Mouse (Mus musculus): ENCODE data around the gene Map3k3.
A peak's percentile ranks its signal among the peaks of the same experiment; 100 is the strongest.

The Map3k3 gene

DNA sequence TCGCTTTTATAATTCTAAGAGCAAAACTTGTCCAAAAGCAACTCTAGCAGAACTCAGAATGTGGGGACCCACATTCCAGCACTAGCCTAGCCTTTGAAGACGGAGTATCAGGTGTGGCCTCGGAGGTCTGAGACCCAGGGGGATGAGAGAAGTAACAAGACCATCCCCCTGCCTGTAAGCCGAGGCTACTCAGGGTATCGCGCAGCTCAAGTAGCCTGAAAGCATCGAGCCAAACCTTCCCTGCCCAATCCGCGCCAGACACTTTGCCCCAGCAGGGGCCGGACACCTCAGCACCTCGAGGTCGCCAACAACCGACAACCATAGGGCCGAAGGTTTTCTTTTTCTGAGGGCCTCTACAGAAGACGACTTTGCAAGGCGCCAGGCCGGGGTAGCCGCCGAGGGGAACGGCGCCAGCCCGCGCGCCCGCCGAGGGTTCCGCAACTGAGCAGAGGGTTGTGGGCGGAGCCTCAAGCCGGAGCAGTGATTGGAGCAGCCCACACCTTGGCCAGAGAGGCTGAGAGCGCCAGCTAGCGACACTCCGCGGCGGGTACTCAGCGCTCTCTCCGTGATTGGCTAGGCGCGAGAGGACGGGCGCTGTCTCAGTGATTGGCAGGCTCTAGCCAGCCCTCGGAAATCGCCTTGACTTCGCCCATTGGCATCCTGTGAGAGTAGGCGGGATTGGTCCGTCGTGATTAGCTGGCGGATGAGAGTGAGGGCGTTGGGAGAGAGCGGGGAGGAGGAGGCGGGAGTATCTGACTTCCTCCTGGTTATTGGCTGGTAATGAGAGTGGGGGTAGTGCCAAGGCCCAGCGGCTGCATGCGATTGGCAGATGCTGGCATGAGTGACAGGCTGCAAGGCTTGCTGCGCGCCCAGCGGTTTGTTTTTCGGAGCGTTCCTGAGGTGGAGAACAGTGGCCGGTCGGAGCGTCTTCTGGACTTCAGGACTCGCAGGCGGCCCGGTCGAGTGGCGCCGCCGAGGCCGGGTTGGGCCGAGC lies at the start of gene Map3k3:
TSS of gene Map3k3 (plus strand) at position 906 of the 994 bp plus-strand sequence.
- DNase-seq (ENCODE audit: low spot score): peak; percentile 99

DNA sequence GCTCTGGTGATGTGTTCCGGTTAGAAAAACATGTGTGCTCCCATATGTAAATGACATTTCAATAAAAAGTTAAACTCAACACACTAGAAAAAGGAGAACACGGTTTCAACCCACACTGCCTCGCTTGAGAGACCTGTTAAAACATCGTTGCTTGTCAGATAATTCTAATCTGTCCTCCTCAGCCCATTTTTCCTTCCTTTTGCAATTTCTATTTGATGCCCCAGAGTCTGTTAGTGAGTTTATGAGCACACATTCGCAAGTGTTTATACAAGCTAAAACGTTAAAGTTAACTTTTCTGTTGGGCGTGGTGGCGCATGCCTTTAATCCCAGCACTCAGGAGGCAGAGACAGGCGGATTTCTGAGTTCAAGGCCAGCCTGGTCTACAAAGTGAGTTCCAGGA lies 49.4 kb upstream of the Map3k3 start:
- DNase-seq (ENCODE audit: low spot score): no peak

DNA sequence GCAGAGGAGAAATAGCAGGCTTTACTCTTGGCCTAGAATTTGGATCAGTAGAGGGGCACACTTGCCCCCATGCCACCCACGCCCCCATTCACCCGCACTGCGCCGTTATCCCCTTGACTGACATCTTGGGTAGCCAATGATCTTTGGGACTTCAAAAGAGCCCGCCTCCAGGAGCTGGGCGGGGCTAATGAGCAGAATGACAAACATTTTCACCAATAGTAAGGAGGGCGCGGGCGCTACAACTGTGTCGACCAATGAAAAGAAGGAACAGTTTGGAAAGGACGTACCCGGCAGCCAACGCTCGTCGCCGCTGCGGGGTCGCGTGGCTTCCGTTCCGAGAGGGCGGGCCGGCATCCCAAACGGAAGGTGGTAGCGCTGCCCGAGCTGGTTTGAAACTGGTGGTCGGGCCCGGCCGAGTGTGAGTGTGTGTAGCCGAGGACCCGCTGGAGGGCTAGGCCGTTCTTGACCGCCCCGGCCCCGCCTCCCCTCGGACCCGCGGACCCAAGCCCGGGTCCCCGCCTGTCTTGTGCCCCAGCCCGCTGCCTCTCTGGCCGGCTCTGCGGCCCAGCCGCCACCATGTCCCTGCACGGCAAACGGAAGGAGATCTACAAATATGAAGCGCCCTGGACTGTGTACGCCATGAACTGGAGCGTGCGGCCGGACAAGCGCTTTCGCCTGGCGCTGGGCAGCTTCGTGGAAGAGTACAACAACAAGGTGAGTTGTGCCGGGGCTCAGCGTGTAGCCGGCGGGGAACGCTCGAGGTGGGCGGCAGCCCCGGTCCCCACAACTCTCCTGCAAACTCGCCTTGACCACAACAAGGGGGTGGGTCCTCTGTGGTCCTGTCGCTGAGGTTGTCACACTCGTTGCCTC lies 47.6 kb upstream of the Map3k3 start, which contains the start of gene Dcaf7:
TSS of gene Dcaf7 (plus strand) at position 325 of the 870 bp plus-strand sequence.
- DNase-seq (ENCODE audit: low spot score): peak; percentile 99

DNA sequence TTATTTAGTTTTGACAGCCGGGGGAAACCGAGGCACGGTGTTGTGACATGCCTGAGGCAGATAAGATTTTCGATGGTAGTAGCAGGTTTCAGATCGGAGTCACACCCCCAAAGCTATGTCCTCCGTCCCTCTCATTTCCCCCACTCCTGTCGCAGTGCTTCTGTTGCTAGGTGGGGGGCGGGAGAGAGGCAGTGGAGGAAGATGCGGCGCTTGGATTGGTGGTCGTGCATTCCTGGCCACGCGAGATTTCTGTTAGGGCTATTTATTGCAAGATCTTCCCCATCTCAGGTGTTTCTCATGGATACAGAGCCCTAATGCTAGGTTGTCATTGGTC lies 47.0 kb upstream of the Map3k3 start:
- peak; percentile 74 for DNase-seq (ENCODE audit: low spot score)

DNA sequence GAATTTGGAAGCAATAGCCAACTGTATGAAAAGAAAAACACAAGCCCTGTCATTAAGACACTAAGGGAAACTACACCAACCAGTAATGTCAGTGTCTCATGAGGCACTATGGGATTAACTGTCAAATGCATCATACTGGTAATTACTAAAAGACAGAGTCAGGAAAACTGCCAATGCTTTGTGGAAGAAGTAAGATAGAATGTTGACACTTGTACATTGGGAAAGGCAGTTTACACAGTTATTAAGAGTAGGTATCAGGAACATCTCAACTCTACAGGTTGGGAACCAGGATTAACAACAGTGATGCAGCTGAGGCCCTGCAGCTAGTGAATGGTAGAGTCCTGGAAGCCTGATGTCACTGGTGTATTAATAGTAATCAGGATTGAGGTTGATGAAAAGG lies 40.1 kb upstream of the Map3k3 start:
- DNase-seq (ENCODE audit: low spot score): no peak

DNA sequence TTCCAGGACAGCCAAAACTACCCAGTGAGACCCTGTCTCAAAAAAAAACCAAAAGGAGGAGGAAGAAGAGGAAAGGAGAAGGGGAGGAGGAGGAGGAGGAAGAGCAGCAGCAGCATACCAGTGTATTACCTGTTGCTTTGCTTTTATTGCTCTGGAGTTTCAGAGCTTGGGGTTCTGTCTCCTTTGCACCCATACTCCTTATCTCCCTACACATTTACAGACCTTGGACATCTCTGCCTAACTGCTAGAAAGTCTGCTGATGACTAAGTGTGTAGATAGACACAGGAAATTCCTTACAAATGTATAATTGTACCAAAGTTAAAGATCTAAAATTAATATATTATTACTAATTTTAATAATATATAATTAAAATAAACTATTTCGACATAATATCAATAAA lies 39.2 kb upstream of the Map3k3 start:
- no peak for DNase-seq (ENCODE audit: low spot score)

DNA sequence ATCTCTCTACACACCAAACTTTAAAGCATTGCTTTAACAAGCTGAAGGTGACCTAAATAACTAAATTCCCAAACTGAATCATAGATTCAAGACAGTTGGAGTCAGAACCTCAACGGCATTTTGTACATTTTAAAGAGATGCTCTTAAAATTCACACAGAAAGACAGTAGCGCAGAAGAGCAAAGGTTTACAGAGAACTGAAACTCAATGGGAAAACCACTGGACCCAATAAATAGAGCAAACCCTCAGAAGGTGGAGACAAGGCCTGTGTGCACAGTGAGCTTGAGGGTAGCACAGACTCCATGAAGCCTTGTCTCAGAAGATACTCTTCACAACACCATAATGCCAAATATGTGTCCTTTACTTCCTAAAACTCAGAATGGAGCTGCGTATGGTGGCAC lies 38.6 kb upstream of the Map3k3 start:
- no peak for DNase-seq (ENCODE audit: low spot score)

DNA sequence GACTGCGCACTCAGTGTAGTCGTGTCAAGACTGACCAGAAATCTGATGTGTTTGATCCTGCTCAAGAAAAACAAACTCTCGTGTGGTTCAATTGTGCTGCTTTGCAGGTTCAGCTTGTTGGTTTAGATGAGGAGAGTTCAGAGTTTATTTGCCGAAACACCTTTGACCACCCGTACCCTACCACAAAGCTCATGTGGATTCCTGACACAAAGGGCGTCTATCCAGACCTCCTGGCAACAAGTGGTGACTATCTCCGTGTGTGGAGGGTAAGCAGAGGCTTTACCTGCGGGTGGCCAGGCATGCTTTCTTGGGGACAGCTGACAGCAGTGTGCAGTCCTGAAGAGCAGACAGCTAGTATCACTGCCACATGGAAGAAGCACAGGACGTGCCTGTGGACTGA lies 37.8 kb upstream of the Map3k3 start:
- no peak for DNase-seq (ENCODE audit: low spot score)

DNA sequence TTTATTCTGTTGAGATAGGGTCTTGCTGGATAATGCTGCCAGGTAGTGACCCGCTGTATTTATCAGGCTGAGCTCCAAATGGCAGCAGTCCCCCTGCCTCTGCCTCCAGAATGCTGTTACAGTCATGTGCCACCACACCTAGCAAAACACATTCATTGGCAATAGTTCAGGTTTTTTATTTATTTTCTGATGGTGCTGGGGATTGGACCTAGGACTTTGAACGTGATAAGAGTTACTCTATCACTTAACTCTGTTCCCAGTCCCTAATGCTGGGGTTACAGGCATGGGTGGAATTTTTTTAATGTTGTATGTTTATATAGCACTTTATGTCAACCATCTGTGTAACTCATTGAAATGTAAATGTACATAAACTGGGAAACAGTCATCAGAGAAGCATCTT lies 30.5 kb upstream of the Map3k3 start:
- DNase-seq (ENCODE audit: low spot score): no peak

DNA sequence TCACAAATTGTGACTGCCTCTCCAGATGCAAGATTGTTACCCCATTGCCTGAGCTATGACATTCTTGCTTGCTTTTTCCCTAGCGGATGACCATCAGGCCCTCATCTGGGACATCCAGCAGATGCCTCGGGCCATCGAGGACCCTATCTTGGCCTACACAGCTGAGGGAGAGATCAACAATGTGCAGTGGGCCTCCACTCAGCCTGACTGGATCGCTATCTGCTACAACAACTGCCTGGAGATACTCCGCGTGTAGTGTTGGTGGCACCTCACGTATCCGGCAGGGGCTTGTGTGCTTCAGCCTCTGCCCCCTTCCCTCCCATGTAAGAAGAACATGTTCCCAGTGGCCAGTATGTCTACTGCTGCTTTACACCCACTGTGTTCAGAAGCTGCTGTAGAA lies 29.8 kb upstream of the Map3k3 start:
- no peak for DNase-seq (ENCODE audit: low spot score)

DNA sequence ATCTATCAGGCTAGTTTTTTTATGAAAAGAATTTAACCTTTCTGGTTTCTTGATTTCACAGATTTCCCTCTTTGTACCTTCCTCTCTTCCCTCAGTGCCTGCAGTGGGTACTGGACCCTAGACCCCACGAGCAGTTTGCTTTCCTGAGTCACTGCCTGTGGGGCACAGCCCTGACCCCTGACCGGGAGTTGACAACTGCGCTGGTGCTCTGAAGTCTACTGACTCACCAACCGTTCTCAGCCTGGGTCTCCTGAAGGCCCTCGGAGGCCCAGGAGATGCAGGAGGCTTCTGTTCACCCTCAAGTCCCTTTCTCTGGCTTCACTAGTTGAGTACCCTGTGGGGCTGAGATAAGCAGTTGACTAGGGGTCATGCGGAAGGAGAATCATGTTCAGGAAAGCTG lies 29.1 kb upstream of the Map3k3 start:
- DNase-seq (ENCODE audit: low spot score): no peak

DNA sequence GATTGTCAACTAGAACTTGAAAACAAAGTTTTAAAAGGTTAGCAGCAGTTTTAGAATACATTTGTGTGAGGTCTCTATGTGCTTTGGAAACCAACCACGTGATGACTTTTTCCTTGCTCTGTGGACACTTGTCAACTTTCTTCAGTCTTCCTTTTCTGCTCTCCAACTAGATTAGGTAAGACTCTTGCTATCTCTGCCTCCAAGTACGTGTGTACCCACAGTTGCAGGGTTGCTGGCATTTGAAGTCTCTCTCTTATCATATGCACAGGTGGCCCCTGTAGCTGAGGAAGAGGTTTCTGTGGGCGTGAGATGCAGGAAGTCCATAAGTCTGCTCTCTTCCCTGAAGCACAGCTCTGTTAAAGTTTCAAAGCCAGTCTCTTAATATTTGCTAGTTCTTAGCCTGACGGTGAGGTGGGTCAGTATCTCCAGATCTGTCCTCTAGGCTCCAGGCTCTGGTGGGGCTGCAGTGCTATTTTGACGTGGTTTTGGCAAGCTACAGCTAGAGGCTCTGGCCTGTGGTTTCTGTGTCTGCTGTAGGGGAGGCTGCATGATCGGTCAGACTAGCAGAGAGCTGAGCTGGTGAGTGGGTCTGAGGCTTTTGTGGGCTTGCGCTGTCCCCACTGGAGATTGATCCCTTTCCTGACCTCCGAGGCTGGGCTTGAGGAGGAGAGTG lies 27.5 kb upstream of the Map3k3 start:
- no peak for DNase-seq (ENCODE audit: low spot score)

DNA sequence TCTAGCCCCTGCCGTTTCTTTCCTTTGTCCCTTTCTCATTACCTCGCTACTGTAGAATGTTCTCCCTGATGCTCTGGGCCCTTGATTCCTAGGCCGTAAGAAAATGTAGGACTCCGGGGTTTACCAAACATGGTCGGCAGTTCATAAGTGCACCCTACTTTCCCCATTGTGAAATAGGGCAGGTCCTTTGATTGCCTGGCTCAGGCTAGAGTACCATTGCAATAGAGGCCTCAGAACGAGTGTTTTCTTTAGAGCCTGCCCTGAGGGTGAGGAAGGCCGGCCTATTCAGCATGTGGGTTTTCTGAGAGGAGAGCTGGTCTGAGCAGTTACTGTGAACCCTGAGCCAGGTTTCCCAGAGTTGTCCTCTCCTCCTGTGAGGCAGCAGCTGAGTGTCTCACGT lies 26.4 kb upstream of the Map3k3 start:
- no peak for DNase-seq (ENCODE audit: low spot score)

DNA sequence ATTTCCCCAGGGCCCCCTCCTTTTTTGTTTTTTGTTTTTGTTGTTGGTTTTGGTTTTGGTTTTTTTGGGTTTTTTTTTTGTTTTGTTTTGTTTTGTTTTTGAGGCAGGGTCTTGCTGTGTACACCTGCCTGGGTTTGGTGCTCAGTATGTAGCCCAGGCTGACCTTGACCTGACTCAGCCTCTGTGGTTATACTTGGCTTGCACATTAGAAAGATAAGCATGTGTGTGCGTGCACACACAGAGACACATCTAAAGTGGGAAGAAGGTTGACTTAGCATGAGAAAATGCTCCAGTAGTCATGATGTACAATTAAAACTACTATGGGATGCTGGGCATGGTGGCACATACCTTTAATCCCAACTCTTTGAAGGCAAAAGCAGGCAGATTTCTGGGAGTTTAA lies 23.9 kb upstream of the Map3k3 start:
- DNase-seq (ENCODE audit: low spot score): no peak

DNA sequence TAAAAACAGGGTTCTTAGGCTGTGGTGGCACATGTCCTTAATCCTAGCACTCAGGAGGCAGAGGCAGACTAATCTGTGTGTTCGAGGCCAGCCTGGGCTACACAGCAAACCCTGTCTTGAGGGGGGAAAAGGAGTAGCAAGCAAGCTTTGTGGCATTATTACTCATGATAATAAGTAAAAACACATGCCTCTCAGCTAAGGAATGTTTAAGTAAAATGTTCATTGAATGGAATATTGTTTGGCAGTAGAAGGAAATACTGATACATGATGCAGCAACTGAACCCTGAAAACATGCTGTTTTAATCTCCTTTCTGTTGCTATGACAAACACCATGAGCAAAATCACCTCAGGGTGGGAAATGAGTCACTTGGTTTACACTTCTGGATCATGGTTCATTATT lies 23.1 kb upstream of the Map3k3 start:
- no peak for DNase-seq (ENCODE audit: low spot score)

DNA sequence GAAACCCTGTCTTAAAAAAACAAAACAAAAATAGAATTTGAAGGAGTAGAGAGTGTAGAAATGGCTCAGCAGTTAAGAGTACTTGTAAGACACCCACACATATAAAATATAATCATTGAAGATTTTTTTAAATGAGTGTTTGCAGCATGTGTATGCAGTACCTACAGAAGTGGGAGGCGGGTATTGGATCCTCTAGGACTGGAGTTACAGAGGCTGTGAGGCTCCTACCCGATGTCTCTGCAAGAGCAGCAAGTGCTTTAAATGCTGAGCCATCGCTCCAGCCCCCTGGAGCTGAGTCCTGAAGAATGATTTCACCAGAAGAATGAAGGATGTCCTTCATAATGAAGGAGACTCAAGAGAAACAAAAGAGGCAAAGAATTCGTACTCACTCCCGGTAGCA lies 20.7 kb upstream of the Map3k3 start:
- no peak for DNase-seq (ENCODE audit: low spot score)

DNA sequence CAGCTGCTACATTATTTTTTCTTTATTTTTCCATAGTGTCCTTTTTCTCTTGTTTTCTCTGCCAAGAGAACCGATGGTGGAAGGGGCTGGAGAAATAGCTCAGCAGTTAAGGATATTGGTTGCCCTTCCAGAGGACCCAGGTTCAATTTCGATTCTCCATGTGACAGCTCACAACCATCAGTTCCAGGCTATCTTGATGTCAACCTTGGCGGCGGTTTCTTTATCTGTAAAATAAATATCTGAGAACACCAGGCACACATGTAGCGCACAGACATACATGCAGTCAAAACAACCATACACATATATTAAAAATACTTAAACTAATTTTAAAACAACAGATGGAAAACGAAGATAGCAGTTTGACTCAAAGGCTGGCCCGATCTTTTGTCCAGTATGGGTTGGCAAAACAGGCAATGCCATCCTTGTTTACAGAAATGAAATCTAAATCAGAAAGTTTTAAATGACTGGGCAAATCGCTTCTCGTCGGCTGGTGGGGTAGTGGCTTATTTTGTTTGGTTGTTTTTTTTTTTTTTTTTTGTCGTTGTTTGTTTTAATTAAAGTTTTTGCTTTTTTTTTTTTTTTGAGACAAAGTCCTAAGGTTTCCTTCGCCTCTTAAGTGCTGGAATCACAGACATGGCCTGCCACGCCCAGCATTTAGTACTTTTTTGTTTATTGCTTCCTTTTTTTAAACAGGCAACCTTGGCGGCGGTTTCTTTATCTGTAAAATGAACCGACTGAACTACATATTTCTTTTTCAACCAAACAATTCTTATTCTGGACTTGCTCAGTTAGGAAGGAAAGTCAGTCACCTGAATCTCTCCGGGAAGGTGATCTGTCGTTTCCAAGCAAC lies 19.1 kb upstream of the Map3k3 start:
- DNase-seq (ENCODE audit: low spot score): no peak

DNA sequence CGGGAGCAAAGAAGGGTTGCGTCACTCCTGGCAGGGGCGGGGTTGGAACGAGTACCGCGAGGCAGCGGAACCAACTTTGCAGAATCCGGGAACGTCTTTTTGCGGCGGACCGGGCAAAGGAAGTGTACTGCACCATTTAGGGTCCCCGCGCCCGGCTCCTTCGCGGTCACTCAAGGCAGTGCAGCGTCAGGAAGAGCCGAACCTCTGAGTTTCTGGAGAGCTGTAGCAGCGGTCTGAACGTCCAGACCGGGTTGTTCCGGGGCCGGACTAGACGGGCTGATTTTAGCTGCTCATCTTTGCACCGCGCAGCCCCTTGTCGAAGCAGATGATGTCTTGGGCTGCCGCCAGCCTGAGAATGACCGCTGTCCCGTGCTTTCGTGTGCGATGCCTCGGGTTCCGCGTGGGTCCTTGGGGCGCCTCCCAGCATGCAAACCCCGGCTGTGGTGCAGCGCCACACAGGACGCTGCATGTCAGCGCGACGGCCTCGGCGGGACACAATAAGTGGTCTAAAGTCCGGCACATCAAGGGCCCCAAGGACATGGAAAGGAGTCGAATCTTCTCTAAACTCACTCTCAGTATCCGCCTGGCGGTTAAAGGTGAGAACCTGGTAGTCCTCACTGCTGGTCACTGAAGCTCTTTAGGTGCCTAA lies 18.4 kb upstream of the Map3k3 start, which contains the start of gene Taco1:
TSS of gene Taco1 (plus strand) at position 139 of the 649 bp plus-strand sequence.
- peak; percentile 95 for DNase-seq (ENCODE audit: low spot score)

DNA sequence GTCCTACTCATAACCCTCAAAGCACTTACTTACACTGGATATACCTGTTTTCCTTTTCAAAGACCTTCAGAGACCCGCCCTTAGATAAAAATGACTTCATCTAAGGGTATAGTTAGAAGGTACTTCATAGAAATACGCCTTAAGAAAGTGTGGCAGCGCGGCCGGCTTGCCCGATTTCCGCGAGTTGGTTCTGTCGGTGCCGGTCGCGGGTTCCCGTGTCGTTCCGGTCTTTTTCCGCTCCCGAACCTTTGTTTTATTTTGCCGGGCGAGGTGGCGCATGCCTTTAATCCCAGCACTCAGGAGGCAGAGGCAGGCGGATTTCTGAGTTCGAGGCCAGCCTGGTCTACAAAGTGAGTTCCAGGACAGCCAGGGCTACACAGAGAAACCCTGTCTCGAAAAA lies 17.8 kb upstream of the Map3k3 start:
- peak; percentile 45 for DNase-seq (ENCODE audit: low spot score)

DNA sequence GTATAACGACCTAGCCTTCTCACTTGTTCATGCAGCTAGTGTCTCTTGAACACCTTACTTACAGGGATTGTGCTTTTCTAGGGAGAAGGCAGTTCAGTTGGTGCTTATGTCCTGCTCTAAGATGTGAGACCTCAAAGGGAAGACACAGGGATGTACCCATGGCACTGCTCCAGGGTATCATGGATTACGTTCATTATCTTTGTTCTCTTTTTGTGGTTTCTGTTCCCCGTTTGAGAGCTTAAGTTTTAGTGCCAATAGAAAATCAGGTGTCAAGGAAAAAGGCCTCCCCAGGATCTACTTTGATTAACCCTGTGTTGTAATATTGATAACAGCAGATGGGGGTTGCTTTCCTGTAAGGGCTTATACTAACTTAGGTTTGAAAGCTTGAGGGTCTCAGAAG lies 10.6 kb upstream of the Map3k3 start:
- DNase-seq (ENCODE audit: low spot score): no peak

DNA sequence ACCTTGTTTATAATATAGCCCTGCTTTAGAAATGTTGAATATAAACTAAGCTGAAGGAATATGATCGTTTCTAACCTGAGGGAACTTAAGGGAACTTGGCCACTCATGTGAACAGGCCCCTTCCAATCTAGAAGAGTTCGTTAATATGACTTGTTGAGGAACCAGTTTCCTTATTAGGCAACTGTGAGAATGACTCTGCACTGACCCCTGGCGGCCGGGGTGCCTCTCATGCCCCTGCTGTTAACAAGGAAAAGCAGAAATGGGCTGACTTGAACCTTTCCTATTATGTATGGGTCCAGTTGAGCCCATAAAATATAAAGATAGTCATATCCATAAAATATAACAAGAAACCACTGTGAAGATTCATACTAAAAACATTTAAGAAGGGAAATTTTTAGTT lies 8.1 kb upstream of the Map3k3 start:
- DNase-seq (ENCODE audit: low spot score): peak; percentile 89
